Mouse (Mus musculus) WW6 (cell line): ENCODE measurements at regions not wholly inside any gene's neighbourhood (a gene's known extent, or its start where the extent isn't known, plus 50 kb on each side); places are given as distances from the start of the nearest gene placed in this dataset.

Experiments used
- DNase-seq: peaks from one replicate; pipeline ENCODE4 v3.0.0-alpha.2; 2013; ENCODE audit warnings: low read depth, low spot score

- no peak for DNase-seq
Observed at GRCm38 (mm10) chr15:50423082-50423665, 3461.5 kb upstream of the Gm7489 start.

GRCm38 (mm10) chr15:50449604-50450003 is 3435.1 kb upstream of the Gm7489 start:
- DNase-seq = no peak

GRCm38 (mm10) chr15:50472626-50473025 is 3412.1 kb upstream of the Gm7489 start:
- no peak for DNase-seq

GRCm38 (mm10) chr15:50498716-50499115 is 3386.0 kb upstream of the Gm7489 start:
- DNase-seq = no peak

DNA sequence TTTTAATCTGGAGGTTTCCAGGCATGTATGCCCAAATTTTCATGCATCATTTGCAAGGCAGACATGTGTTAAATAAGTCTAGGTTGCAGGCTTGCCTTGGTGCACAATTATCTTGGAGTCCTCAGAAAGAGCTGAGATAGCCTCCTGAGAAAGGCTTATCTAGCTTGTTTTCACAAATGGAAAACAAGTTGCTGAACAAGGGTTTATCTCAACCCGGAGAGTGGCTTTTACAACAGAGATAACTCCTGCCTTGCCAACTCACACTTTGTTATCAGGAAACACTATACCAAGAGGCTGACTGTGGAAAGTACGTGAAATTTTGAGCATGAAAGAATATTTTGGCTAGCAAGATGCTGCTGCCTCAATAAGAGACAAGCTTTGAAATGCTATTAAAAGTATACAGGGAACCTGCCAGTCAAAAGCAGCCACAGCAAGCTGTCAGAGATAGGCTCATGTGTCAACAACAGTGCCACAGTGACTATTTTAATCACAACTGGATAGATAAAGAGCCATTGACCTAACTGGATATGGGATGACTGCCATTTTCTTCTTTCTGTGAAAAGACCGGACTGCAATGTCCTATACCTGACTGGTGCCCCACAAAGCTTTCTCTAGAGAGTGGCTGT is 3376.6 kb upstream of the Gm7489 start:
- no peak for DNase-seq

DNA sequence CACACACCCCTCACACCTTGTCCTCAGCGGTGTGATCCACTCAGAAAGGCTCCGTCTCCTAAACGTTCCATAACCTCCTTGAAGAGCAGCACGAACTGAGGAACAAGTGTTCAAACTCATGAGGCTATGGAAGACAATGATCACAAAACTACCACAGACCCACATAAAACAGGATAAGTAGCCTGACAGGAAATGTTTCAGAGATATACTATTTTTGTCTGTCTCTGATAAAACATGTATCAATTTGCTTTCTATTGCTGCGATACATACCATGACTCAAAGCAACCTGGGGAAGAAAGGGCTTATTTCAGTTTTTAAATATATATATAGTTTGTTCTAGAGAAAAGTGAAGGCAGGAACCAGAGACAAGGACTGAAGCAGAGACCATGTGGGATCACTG is 3371.7 kb upstream of the Gm7489 start:
- no peak for DNase-seq

GRCm38 (mm10) chr15:50524841-50525240 is 3359.9 kb upstream of the Gm7489 start:
- DNase-seq = no peak

DNA sequence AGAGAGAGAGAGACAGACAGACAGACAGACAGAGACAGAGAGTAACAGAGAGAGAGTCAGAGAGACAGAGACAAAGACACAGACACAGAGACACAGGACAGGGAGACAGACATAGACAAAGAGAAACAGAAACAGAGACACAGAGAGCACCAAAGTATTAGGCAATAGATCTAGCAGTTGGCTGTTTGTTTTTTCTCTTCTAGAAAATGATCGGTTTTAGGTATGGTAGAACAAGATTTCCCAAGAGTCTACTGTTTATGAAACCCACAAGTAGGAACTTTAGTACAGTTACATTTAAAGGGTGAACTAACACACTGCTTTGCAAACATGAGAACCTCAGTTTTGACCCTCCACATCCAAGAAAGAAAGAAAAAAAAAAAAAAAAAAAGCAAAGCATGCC is 3350.2 kb upstream of the Gm7489 start:
- no peak for DNase-seq

DNA sequence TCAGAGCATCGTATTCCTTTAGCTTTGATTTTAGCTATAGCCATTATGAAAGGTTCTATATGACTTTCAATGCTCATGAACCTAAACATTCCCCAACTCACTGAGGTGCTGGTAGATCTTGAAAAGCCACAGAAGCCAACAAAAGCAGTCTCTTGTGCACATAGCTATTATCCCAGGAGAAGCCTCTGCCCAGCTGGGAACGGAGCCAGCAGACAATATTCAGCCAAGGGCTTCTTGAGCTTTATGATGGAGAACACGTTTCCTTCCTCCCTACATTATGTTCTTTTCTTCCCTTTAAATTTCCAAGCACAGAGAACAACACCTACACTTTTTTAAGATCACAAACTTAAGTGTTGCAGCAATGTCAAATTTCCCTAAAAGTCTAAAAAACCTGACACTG is 3321.1 kb upstream of the Gm7489 start:
- DNase-seq = no peak

DNA sequence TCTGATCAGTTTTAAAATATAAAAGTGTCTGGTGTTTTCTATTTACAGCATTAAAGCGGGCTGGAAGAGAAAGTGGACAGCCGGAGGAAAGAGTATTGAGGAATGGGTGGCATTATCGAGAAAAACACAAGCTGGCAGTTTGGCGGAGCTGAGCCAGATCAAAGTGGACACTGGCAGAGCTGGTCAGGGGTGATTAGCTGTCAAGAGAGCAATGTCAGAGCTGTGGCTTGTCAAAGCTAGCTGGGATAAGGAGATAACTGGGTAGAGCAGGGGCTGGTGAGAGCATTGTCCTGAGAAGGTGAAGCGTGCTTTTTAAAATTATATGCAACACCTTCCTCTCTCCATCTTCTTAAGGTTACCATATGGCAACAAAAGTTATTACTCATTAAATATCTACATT is 3303.9 kb upstream of the Gm7489 start:
- no peak for DNase-seq

DNA sequence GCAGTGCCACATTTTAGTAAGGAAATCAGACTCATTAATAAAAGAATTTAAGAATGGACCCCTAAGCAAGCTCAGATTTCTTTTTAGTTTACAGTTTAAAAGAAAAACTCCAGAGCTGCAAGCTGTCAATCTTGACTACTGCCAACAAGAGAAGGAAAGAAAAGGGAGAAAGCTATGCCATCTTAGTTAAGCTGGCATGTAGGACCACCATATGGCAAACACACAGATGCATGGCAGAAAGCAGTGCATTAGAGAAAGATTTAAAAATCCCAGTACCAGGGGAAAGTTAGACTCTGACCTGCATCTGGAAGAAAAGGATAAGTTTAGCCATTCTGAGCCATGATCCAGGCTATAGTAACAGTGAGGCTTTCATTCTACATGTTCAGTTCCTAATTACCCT is 3300.8 kb upstream of the Gm7489 start:
- DNase-seq = no peak

DNA sequence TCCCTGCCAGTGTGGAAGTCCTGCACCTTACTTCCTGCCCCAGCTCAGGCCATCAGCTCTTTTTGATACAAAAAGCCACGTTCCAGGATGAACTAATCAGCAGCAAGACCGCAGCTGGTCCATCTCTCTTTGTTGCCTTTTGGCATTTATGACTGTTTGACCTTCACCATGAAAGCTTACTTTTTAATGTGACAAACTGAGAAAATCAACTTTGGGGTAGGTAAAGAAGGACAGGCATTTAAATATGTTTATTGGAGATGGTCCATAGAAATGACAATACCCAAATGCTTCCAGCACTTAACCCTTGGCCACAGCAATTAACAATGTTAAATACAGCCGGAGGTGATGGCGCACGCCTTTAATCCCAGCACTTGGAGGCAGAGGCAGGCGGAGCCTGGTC is 3299.2 kb upstream of the Gm7489 start:
- peak; percentile 14 for DNase-seq
